Mouse (Mus musculus) bone marrow macrophage, adult 2 months (primary cell): Measurements from ENCODE around the gene Hdac1.

Source experiments
- CTCF ChIP-seq: IDR thresholded peaks from 2 replicates; pipeline ENCODE4 v1.5.1; 2012; ENCODE audit warnings: low read depth, mild to moderate bottlenecking, low read length, moderate library complexity
- POLR2A ChIP-seq: IDR thresholded peaks from 2 replicates; pipeline ENCODE4 v1.6.1; 2012; ENCODE audit warnings: mild to moderate bottlenecking, low read depth, low read length, borderline replicate concordance

- TF ChIP-seq CTCF: no peak
- TF ChIP-seq POLR2A: no peak; the same call in 1 of the 2 replicates
These were observed at the start of gene Hdac1 for GRCm38 (mm10) chr4:129542592-129543141.
